Comparison of ENCODE assay signal across 26 mouse cellular contexts in the genomic region with DNA sequence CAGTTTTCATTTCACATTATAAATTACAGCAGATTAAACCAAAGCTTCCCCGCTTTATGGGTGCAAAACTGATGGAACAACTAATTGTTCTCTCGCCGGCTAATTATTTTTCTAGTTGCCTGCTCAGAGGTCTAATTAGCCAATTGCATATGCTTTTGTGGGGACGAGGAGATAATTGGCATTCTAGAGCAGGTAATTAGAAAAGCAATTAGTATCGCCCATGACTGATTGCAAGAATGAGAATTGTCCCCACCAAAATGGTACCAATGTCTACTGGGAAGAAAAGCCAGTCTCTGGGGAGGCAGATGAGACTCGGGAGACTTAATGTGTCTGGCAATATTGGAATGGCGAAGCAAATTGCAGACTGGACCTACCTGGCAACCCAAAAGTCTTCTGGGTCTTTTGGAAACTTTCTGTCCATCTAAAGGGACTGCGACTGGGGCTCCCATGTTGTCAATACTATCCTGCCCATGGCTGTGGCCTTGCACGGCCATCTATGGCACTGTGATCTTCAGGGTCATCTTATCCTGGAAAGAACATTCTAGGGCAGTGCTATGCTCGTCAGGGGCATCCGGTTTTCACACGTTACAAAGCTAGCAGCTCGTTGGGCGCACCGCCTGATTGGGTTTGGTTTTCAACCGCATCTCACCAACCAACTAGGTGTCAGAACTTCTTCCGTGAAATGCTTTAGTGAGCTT.
DNase-seq lines count a peak whose midpoint lies in the region; ATAC-seq and TF ChIP-seq lines count a peak whose summit lies in the region.
"Had no signal": no experiment of that assay in that cellular context is flagged by ENCODE, and none has a peak within 500 bp of the region (broad histone marks: within the 10 kb centered on the region; RNA-seq: fewer than 3 reads in every experiment).

No protein-coding gene starts in this region.

- no peak for ATAC-seq in hindbrain, embryonic 14.5 days (ENCODE audit: low FRiP score)
- ATAC-seq in hindbrain, embryonic 16.5 days: no peak
- no peak; the same call in 1 of the 2 replicates for ATAC-seq in forebrain, embryonic 11.5 days (replicated peaks; ENCODE audit: low FRiP score)
- peak; percentile 34 for ATAC-seq in forebrain, embryonic 16.5 days
- ATAC-seq: activated CD4-positive, CD25-positive, alpha-beta regulatory T cell, adult 4 months; intestine, embryonic 15.5 days; lung, postnatal 0 days; midbrain, embryonic 13.5 days had no signal

- no peak for TF ChIP-seq CTCF in brain, embryonic 14.5 days (IDR thresholded peaks at IDR 0.05; ENCODE audit: borderline replicate concordance, extremely low read depth, insufficient read depth, insufficient read length)

- 73% methylated on average over 17 of the region's 17 CpGs for WGBS in hindbrain, embryonic 14.5 days
- WGBS in hindbrain, embryonic 16.5 days: 71% methylated on average over 17 of the region's 17 CpGs
- 63% methylated on average over 17 of the region's 17 CpGs for WGBS in forebrain, embryonic 11.5 days
- WGBS in forebrain, embryonic 16.5 days: 48% methylated on average over 17 of the region's 17 CpGs

- DNase-seq in hindbrain, embryonic 14.5 days (ENCODE audit: low spot score): peak; percentile 37
- DNase-seq in brain, embryonic 14.5 days (ENCODE audit: low read depth): peak; percentile 92
- peak; percentile 51 for DNase-seq in forebrain, embryonic 11.5 days (ENCODE audit: low spot score)
- no peak for DNase-seq in cerebellum, adult 18-20 months
- no peak for DNase-seq in cerebellum, postnatal 25 days
- no peak for DNase-seq in right cerebral cortex, postnatal 36 days (ENCODE audit: low spot score in 2 of 2)
- DNase-seq: adrenal gland, adult 2 months; B cell, adult 2 months; cerebellum, adult 9-10 months; heart, postnatal 10 days; liver, embryonic 13.5 days; lung, adult 18-20 months; lung, postnatal 4 days had no signal

- TF ChIP-seq POLR2A in brain, embryonic 14.5 days (IDR thresholded peaks at IDR 0.05; ENCODE audit: borderline replicate concordance, extremely low read depth, insufficient read depth, insufficient read length, poor library complexity, severe bottlenecking): no peak

- peaks cover 29% of the 10 kb centered on the region for H3K4me1 ChIP-seq in hindbrain, embryonic 14.5 days (replicated peaks; ENCODE audit: control insufficient read depth, insufficient read depth, low read length)
- H3K4me1 ChIP-seq in hindbrain, embryonic 16.5 days (ENCODE audit: control insufficient read depth, insufficient read depth, low read depth, low read length): peaks cover 8% of the 10 kb centered on the region
- H3K4me1 ChIP-seq in forebrain, embryonic 11.5 days (replicated peaks; ENCODE audit: control insufficient read depth, insufficient read depth, low read length): peaks cover 18% of the 10 kb centered on the region; the same call in 1 of the 2 replicates
- peaks cover 29% of the 10 kb centered on the region for H3K4me1 ChIP-seq in forebrain, embryonic 16.5 days (replicated peaks; ENCODE audit: control insufficient read depth, insufficient read depth, low read length)
- H3K4me1 ChIP-seq: intestine, embryonic 15.5 days; limb, embryonic 15.5 days; liver, embryonic 13.5 days; stomach, embryonic 15.5 days had no signal

- no peaks in the 10 kb centered on the region for H3K27me3 ChIP-seq in hindbrain, embryonic 14.5 days (ENCODE audit: control insufficient read depth, insufficient read depth, low read length)
- H3K27me3 ChIP-seq in hindbrain, embryonic 16.5 days (replicated peaks; ENCODE audit: control insufficient read depth, insufficient read depth, low read length): no peaks in the 10 kb centered on the region
- H3K27me3 ChIP-seq in forebrain, embryonic 11.5 days (ENCODE audit: control insufficient read depth, insufficient read depth, low read length): no peaks in the 10 kb centered on the region
- no peaks in the 10 kb centered on the region for H3K27me3 ChIP-seq in forebrain, embryonic 16.5 days (replicated peaks; ENCODE audit: control insufficient read depth, insufficient read depth, low read length)
- H3K27me3 ChIP-seq: CH12.LX; embryonic facial prominence, embryonic 12.5 days; heart, embryonic 13.5 days; intestine, embryonic 15.5 days; limb, embryonic 15.5 days; liver, embryonic 13.5 days; midbrain, embryonic 13.5 days; stomach, embryonic 15.5 days had no signal

- H3K4me3 ChIP-seq in hindbrain, embryonic 14.5 days (replicated peaks; ENCODE audit: low read length): no peak overlapping the region
- no peak overlapping the region for H3K4me3 ChIP-seq in hindbrain, embryonic 16.5 days (ENCODE audit: low read length)
- H3K4me3 ChIP-seq in forebrain, embryonic 11.5 days (ENCODE audit: low read depth, low read length): no peak overlapping the region
- H3K4me3 ChIP-seq in forebrain, embryonic 16.5 days (replicated peaks; ENCODE audit: low read length): no peak overlapping the region
- H3K4me3 ChIP-seq: embryonic facial prominence, embryonic 12.5 days; heart, embryonic 13.5 days; intestine, embryonic 15.5 days; limb, embryonic 15.5 days; liver, embryonic 13.5 days; megakaryocyte, embryonic 14.5 days; midbrain, embryonic 13.5 days; stomach, embryonic 15.5 days had no signal

- peak overlapping the region; percentile 59; the same call in 1 of the 2 replicates for H3K27ac ChIP-seq in hindbrain, embryonic 14.5 days
- no peak overlapping the region for H3K27ac ChIP-seq in hindbrain, embryonic 16.5 days (ENCODE audit: low read depth, low read length)
- H3K27ac ChIP-seq in forebrain, embryonic 11.5 days (ENCODE audit: low read depth, low read length): peak overlapping the region; percentile 80; the same call in 1 of the 2 replicates
- H3K27ac ChIP-seq in forebrain, embryonic 16.5 days (ENCODE audit: low read length): no peak overlapping the region
- H3K27ac ChIP-seq: embryonic facial prominence, embryonic 12.5 days; heart, embryonic 13.5 days; intestine, embryonic 15.5 days; kidney, postnatal 0 days; limb, embryonic 15.5 days; liver, embryonic 13.5 days; stomach, embryonic 15.5 days had no signal

- no peaks in the 10 kb centered on the region for H3K9me3 ChIP-seq in hindbrain, embryonic 14.5 days (ENCODE audit: control insufficient read depth, low read length)
- no peaks in the 10 kb centered on the region for H3K9me3 ChIP-seq in hindbrain, embryonic 16.5 days (ENCODE audit: control insufficient read depth, low read length)
- no peaks in the 10 kb centered on the region for H3K9me3 ChIP-seq in forebrain, embryonic 11.5 days (ENCODE audit: control insufficient read depth, low read length)
- no peaks in the 10 kb centered on the region for H3K9me3 ChIP-seq in forebrain, embryonic 16.5 days (ENCODE audit: control insufficient read depth, low read length)
- H3K9me3 ChIP-seq: embryonic facial prominence, embryonic 12.5 days; heart, embryonic 13.5 days; intestine, embryonic 15.5 days; limb, embryonic 15.5 days; liver, embryonic 13.5 days; midbrain, embryonic 13.5 days; stomach, embryonic 15.5 days had no signal

- no peaks in the 10 kb centered on the region for H3K36me3 ChIP-seq in hindbrain, embryonic 14.5 days (replicated peaks; ENCODE audit: control insufficient read depth, insufficient read depth)
- no peaks in the 10 kb centered on the region for H3K36me3 ChIP-seq in hindbrain, embryonic 16.5 days (ENCODE audit: control insufficient read depth, insufficient read depth, low read length)
- no peaks in the 10 kb centered on the region for H3K36me3 ChIP-seq in forebrain, embryonic 11.5 days (ENCODE audit: control insufficient read depth, insufficient read depth, low read length)
- H3K36me3 ChIP-seq in forebrain, embryonic 16.5 days (ENCODE audit: control insufficient read depth, insufficient read depth): no peaks in the 10 kb centered on the region
- H3K36me3 ChIP-seq: embryonic facial prominence, embryonic 12.5 days; heart, embryonic 13.5 days; intestine, embryonic 15.5 days; limb, embryonic 15.5 days; liver, embryonic 13.5 days; midbrain, embryonic 13.5 days; stomach, embryonic 15.5 days had no signal

- no peak overlapping the region for H3K4me2 ChIP-seq in hindbrain, embryonic 14.5 days (replicated peaks)
- H3K4me2 ChIP-seq in hindbrain, embryonic 16.5 days (ENCODE audit: low read length): no peak overlapping the region
- no peak overlapping the region for H3K4me2 ChIP-seq in forebrain, embryonic 11.5 days (ENCODE audit: low read depth, low read length, severe bottlenecking)
- no peak overlapping the region for H3K4me2 ChIP-seq in forebrain, embryonic 16.5 days (ENCODE audit: low read length)
- H3K4me2 ChIP-seq: embryonic facial prominence, embryonic 12.5 days; heart, embryonic 13.5 days; intestine, embryonic 15.5 days; limb, embryonic 15.5 days; liver, embryonic 13.5 days; midbrain, embryonic 13.5 days; stomach, embryonic 15.5 days had no signal

- H3K9ac ChIP-seq in hindbrain, embryonic 14.5 days: no peak overlapping the region
- no peak overlapping the region for H3K9ac ChIP-seq in hindbrain, embryonic 16.5 days (ENCODE audit: low read depth, low read length)
- H3K9ac ChIP-seq in forebrain, embryonic 11.5 days (ENCODE audit: low read length): no peak overlapping the region
- H3K9ac ChIP-seq in forebrain, embryonic 16.5 days (replicated peaks; ENCODE audit: low read depth, low read length): no peak overlapping the region
- H3K9ac ChIP-seq: embryonic facial prominence, embryonic 12.5 days; heart, embryonic 13.5 days; intestine, embryonic 15.5 days; limb, embryonic 15.5 days; liver, embryonic 13.5 days; midbrain, embryonic 13.5 days; stomach, embryonic 15.5 days had no signal

Comparison
In these comparisons a context has a peak if more than half of its experiments do, and no peak if none do; other contexts are left out.
1. H3K27ac ChIP-seq: peak in hindbrain, embryonic 14.5 days (single experiment) and forebrain, embryonic 11.5 days (single experiment); none in hindbrain, embryonic 16.5 days (single experiment) and forebrain, embryonic 16.5 days (single experiment).
2. DNase-seq: peak in hindbrain, embryonic 14.5 days (single experiment), brain, embryonic 14.5 days (single experiment) and forebrain, embryonic 11.5 days (single experiment); none in cerebellum, adult 18-20 months (0 of 2), cerebellum, postnatal 25 days (0 of 2) and right cerebral cortex, postnatal 36 days (0 of 2).